ENCODE assay signal across 8 mouse cellular contexts in the genomic region with DNA sequence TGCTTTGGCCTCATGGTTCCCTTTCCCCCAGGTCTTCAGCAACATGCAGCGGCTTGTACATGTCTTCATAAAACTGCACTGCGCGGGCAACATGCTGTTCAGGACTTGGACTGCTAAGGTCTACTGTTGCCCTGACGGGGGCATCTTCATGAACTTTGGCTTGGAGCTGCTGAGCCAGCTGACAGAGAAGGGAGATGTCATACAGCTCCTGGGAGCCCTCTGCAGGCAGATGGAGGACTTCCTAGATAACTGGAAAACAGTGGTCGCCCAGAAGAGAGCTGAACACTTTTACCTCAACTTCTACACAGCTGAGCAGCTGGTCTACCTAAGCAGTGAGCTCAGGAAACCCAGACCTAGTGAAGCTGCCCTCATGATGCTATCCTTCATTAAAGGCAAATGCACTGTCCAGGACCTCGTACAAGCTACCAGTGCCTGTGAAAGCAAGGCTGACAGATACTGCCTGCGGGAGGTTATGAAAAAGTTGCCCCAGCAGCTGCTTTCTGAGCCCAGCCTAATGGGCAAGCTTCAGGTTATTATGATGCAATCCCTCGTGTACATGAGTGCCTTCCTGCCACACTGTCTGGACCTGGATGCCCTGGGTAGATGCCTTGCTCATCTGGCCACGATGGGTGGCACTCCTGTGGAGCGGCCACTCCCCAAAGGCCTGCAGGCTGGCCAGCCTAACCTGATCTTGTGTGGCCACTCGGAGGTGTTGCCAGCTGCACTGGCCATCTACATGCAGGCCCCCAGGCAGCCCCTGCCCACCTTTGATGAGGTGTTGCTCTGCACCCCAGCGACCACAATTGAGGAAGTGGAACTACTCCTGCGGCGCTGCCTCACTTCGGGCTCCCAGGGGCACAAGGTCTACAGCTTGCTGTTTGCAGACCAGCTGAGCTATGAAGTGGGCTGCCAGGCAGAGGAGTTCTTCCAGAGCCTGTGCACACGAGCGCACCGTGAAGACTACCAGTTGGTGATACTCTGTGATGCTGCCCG. TPM values are rescaled to one million over a fixed set of nuclear protein-coding genes. Genes with fewer than 3 reads are reported as not detected.
DNase-seq lines count a peak whose midpoint lies in the region; ATAC-seq and TF ChIP-seq lines count a peak whose summit lies in the region.
"Had no signal": no experiment of that assay in that cellular context is flagged by ENCODE, and none has a peak within 500 bp of the region (broad histone marks: within the 10 kb centered on the region; RNA-seq: fewer than 3 reads in every experiment).

No protein-coding gene starts in this region.

- H3K9ac ChIP-seq in kidney, embryonic 16.5 days (replicated peaks; ENCODE audit: low read length) = no peak overlapping the region
- no peak overlapping the region for H3K9ac ChIP-seq in MEL (ENCODE audit: control insufficient read depth, low read depth, low read length, poor library complexity, severe bottlenecking)
- H3K9ac ChIP-seq: hindbrain, embryonic 15.5 days had no signal

- H3K4me1 ChIP-seq in kidney, adult 2 months (ENCODE audit: control insufficient read depth, insufficient read depth, low read length) = no peaks in the 10 kb centered on the region
- H3K4me1 ChIP-seq in kidney, embryonic 16.5 days (ENCODE audit: insufficient read depth, low read length) = no peaks in the 10 kb centered on the region
- peaks cover 2 to 15% of the 10 kb centered on the region in 2 experiments; a peak in 3 of 4 replicates for H3K4me1 ChIP-seq in MEL (ENCODE audit: control insufficient read depth in 1 of 2, insufficient read depth in 2 of 2, low read length in 2 of 2)
- H3K4me1 ChIP-seq in embryonic facial prominence, embryonic 10.5 days = no peaks in the 10 kb centered on the region
- H3K4me1 ChIP-seq: hindbrain, embryonic 15.5 days had no signal

- no peaks in the 10 kb centered on the region for H3K9me3 ChIP-seq in kidney, embryonic 16.5 days (ENCODE audit: low read length)
- H3K9me3 ChIP-seq in MEL (replicated peaks; ENCODE audit: insufficient read depth, low read length) = no peaks in the 10 kb centered on the region
- H3K9me3 ChIP-seq in embryonic facial prominence, embryonic 10.5 days = no peaks in the 10 kb centered on the region
- H3K9me3 ChIP-seq: hindbrain, embryonic 15.5 days had no signal

- no peaks in the 10 kb centered on the region for H3K27me3 ChIP-seq in kidney, adult 2 months (replicated peaks; ENCODE audit: control insufficient read depth, insufficient read depth, low read length)
- H3K27me3 ChIP-seq in kidney, embryonic 16.5 days (ENCODE audit: insufficient read depth, low read length) = no peaks in the 10 kb centered on the region
- H3K27me3 ChIP-seq in MEL (ENCODE audit: control insufficient read depth in 1 of 2, insufficient read depth in 2 of 2, low read length in 2 of 2) = no peaks in the 10 kb centered on the region
- H3K27me3 ChIP-seq in embryonic facial prominence, embryonic 10.5 days (replicated peaks; ENCODE audit: low read depth, poor library complexity, severe bottlenecking) = peaks cover 5% of the 10 kb centered on the region; the same call in 1 of the 2 replicates
- H3K27me3 ChIP-seq: hindbrain, embryonic 15.5 days had no signal

- TF ChIP-seq RAD21 in MEL (IDR thresholded peaks at IDR 0.05; ENCODE audit: low read depth, low read length) = peak; percentile 8

- TF ChIP-seq EP300 in MEL (IDR thresholded peaks at IDR 0.05; ENCODE audit: low read depth in 1 of 2, low read length in 2 of 2) = no peak

- WGBS in kidney, adult 2 months = 79% methylated on average over 19 of the region's 19 CpGs
- 81% methylated on average over 19 of the region's 19 CpGs for WGBS in kidney, embryonic 16.5 days
- WGBS in embryonic facial prominence, embryonic 10.5 days = 82% methylated on average over 19 of the region's 19 CpGs

- peaks cover 6% of the 10 kb centered on the region for H3K36me3 ChIP-seq in kidney, adult 2 months (ENCODE audit: control insufficient read depth, insufficient read depth, low read length)
- peaks cover 8% of the 10 kb centered on the region; the same call in 1 of the 2 replicates for H3K36me3 ChIP-seq in kidney, embryonic 16.5 days (ENCODE audit: insufficient read depth, low read length)
- peaks cover 0 to 13% of the 10 kb centered on the region in 2 experiments; a peak in 3 of 4 replicates for H3K36me3 ChIP-seq in MEL (ENCODE audit: control insufficient read depth in 1 of 2, insufficient read depth in 2 of 2, low read length in 2 of 2)
- no peaks in the 10 kb centered on the region for H3K36me3 ChIP-seq in embryonic facial prominence, embryonic 10.5 days (replicated peaks)
- H3K36me3 ChIP-seq: hindbrain, embryonic 15.5 days had no signal

- H3K27ac ChIP-seq in kidney, adult 2 months (ENCODE audit: insufficient read depth, low read depth, low read length) = no peak overlapping the region
- no peak overlapping the region for H3K27ac ChIP-seq in kidney, embryonic 16.5 days (ENCODE audit: low read length)
- H3K27ac ChIP-seq in MEL (ENCODE audit: control insufficient read depth, low read depth, low read length) = no peak overlapping the region
- H3K27ac ChIP-seq in embryonic facial prominence, embryonic 10.5 days (replicated peaks) = no peak overlapping the region
- H3K27ac ChIP-seq: hindbrain, embryonic 15.5 days had no signal

- no peak for TF ChIP-seq POLR2A in kidney, adult 2 months (IDR thresholded peaks at IDR 0.05; ENCODE audit: low read depth, low read length)
- TF ChIP-seq POLR2A in MEL (IDR thresholded peaks at IDR 0.05; ENCODE audit: control insufficient read depth in 1 of 2, insufficient read depth in 1 of 2, low read depth in 1 of 2, low read length in 2 of 2, poor library complexity in 1 of 2) = no peak

- no peaks in the 10 kb centered on the region for H3K79me2 ChIP-seq in MEL (ENCODE audit: control insufficient read depth, insufficient read depth, low read length, poor library complexity)

- H3K4me3 ChIP-seq in kidney, adult 2 months (ENCODE audit: insufficient read depth, low read depth, low read length) = no peak overlapping the region
- H3K4me3 ChIP-seq in kidney, embryonic 16.5 days (ENCODE audit: low read length) = no peak overlapping the region
- H3K4me3 ChIP-seq in MEL (ENCODE audit: control insufficient read depth in 1 of 2, insufficient read depth in 1 of 2, low read depth in 2 of 2, low read length in 2 of 2) = no peak overlapping the region
- H3K4me3 ChIP-seq in embryonic facial prominence, embryonic 10.5 days = no peak overlapping the region
- H3K4me3 ChIP-seq: hindbrain, embryonic 15.5 days had no signal

- H3K4me2 ChIP-seq in kidney, embryonic 16.5 days (replicated peaks; ENCODE audit: low read depth, low read length) = no peak overlapping the region
- H3K4me2 ChIP-seq: hindbrain, embryonic 15.5 days had no signal

- no peak for ATAC-seq in kidney, embryonic 16.5 days (ENCODE audit: low FRiP score, low TSS enrichment)
- ATAC-seq in megakaryocyte progenitor cell, adult 5-6 weeks (replicated peaks; ENCODE audit: poor library complexity) = peak; percentile 35; the same call in 1 of the 2 replicates

- peak; percentile 50; the same call in 1 of the 2 replicates for TF ChIP-seq CTCF in kidney, adult 2 months (conservative IDR thresholded peaks at IDR 0.05; ENCODE audit: insufficient read depth, insufficient read length, low read depth, low read length)
- TF ChIP-seq CTCF in MEL (IDR thresholded peaks at IDR 0.05 in 2 of 3, conservative IDR thresholded peaks at IDR 0.05 in 1 of 3; ENCODE audit: control insufficient read depth in 1 of 3, insufficient read depth in 1 of 3, low read depth in 2 of 3, low read length in 3 of 3, poor library complexity in 1 of 3, severe bottlenecking in 1 of 3) = peak in 2 of 3 experiments; percentile 25 to 48; a peak in 3 of 6 replicates

- peak; percentile 58 for DNase-seq in kidney, adult 2 months
- DNase-seq in MEL (ENCODE audit: low read depth, low spot score) = peak; percentile 46
- peak; percentile 23 for DNase-seq in embryonic facial prominence, embryonic 10.5 days (ENCODE audit: low spot score)
- peak; percentile 21 for DNase-seq in yolk sac, embryonic 10.5 days (ENCODE audit: low spot score)
- no peak for DNase-seq in adrenal gland, postnatal 36 days

TF ChIP-seq in MEL, 35 proteins besides CTCF, POLR2A, EP300 and RAD21:
- TF ChIP-seq SMC3 (IDR thresholded peaks at IDR 0.05; ENCODE audit: low read depth, low read length) = peak; percentile 41
- no peak for TF ChIP-seq ELF1 (IDR thresholded peaks at IDR 0.05; ENCODE audit: low read depth, low read length)

RNA-seq across cellular contexts. Expression of a gene that starts 43.3 kb away (rescaled TPM):
- 15.0 and 18.5 TPM in 2 replicates for polyA plus RNA-seq in kidney, adult 2 months (2012; rRNA removed)
- 5.5 and 5.6 TPM in 2 replicates for polyA plus RNA-seq in kidney, embryonic 16.5 days (2015; fragmentation: Nextera tagmentation; extraction: Ambion mirVana)
- 6.6 and 11.6 TPM in 2 replicates for total RNA-seq in MEL (2012; rRNA removed)
- 10 to 100 TPM in 1 of 2 experiments, not detected in 1; 10.7 TPM for polyA plus RNA-seq in MEL (2012; ENCODE audit: insufficient read depth in 1 of 2, insufficient read length in 2 of 2, low read depth in 1 of 2, low replicate concordance in 2 of 2, missing spikeins in 1 of 2)
- 1.4 TPM in 2 replicates for polyA plus RNA-seq in embryonic facial prominence, embryonic 10.5 days (2016; fragmentation: Nextera tagmentation; extraction: Ambion mirVana)
- 62.9 and 69.5 TPM in 2 replicates for total RNA-seq in megakaryocyte progenitor cell, adult 5-6 weeks (2015)
- 36.4 and 45.5 TPM in 2 replicates for total RNA-seq in megakaryocyte progenitor cell, adult 5-6 weeks (2017)
- total RNA-seq in adrenal gland, postnatal 36 days (2021) = 10 to 100 TPM; 37.3 to 40.3 TPM

RNA-seq across cellular contexts. Expression of a gene that starts 55.0 kb away (rescaled TPM):
- 14.1 TPM in 2 replicates for polyA plus RNA-seq in kidney, adult 2 months (2012; rRNA removed)
- polyA plus RNA-seq in kidney, embryonic 16.5 days (2015; fragmentation: Nextera tagmentation; extraction: Ambion mirVana) = 18.0 and 18.8 TPM in 2 replicates
- 16.8 and 19.5 TPM in 2 replicates for total RNA-seq in MEL (2012; rRNA removed)
- polyA plus RNA-seq in MEL (2012; ENCODE audit: insufficient read depth in 1 of 2, insufficient read length in 2 of 2, low read depth in 1 of 2, low replicate concordance in 2 of 2, missing spikeins in 1 of 2) = 10 to 100 TPM in 1 of 2 experiments, not detected in 1; 16.8 TPM
- polyA plus RNA-seq in embryonic facial prominence, embryonic 10.5 days (2016; fragmentation: Nextera tagmentation; extraction: Ambion mirVana) = 21.1 and 21.2 TPM in 2 replicates
- 3.1 and 6.4 TPM in 2 replicates for total RNA-seq in megakaryocyte progenitor cell, adult 5-6 weeks (2015)
- total RNA-seq in megakaryocyte progenitor cell, adult 5-6 weeks (2017) = 6.7 and 8.7 TPM in 2 replicates
- 10 to 100 TPM; 16.6 to 17.3 TPM for total RNA-seq in adrenal gland, postnatal 36 days (2021)

Comparison
In these comparisons a context has a peak if more than half of its experiments do, and no peak if none do; other contexts are left out.
1. DNase-seq: peak in kidney, adult 2 months (single experiment), MEL (single experiment), embryonic facial prominence, embryonic 10.5 days (single experiment) and yolk sac, embryonic 10.5 days (single experiment); none in adrenal gland, postnatal 36 days (0 of 2).